Mouse (Mus musculus) embryonic facial prominence, embryonic 15.5 days (tissue): ENCODE measurements around the gene Thpo. TPM values are rescaled to one million over a fixed set of nuclear protein-coding genes. Genes with fewer than 3 reads are reported as not detected.

ENCODE experiments used
- ATAC-seq: fragments of 200-750 bp; cut with Nextera tagmentation; 2 replicates; pipeline ENCODE4 v1.8.0; 2017; ENCODE audit warnings: low read depth, moderate TSS enrichment; ENCODE audit not compliant: insufficient number of reproducible peaks, low FRiP score, low TSS enrichment
- H3K27ac ChIP-seq: fragments of 300-500 bp; sonication (generic); replicated peaks from 2 replicates; pipeline ENCODE4 v1.5.1; 2015; ENCODE audit warnings: mild to moderate bottlenecking, inconsistent platforms
- H3K27me3 ChIP-seq: fragments of 300-500 bp; sonication (generic); 2 replicates; pipeline ENCODE4 v1.6.1; 2015; ENCODE audit warnings: inconsistent platforms
- H3K36me3 ChIP-seq: fragments of 300-500 bp; sonication (generic); 2 replicates; pipeline ENCODE4 v1.6.1; 2015; ENCODE audit warnings: mild to moderate bottlenecking, inconsistent platforms
- H3K4me1 ChIP-seq: fragments of 300-500 bp; sonication (generic); 2 replicates; pipeline ENCODE4 v1.6.1; 2015; ENCODE audit warnings: inconsistent platforms
- H3K4me2 ChIP-seq: fragments of 300-500 bp; sonication (generic); replicated peaks from 2 replicates; pipeline ENCODE4 v1.6.1; 2015; ENCODE audit warnings: mild to moderate bottlenecking, inconsistent platforms
- H3K4me3 ChIP-seq: fragments of 300-500 bp; sonication (generic); replicated peaks from 2 replicates; pipeline ENCODE4 v1.5.1; 2015; ENCODE audit warnings: mild to moderate bottlenecking, inconsistent platforms
- H3K9ac ChIP-seq: fragments of 300-500 bp; sonication (generic); 2 replicates; pipeline ENCODE4 v1.6.1; 2015; ENCODE audit warnings: inconsistent platforms
- H3K9me3 ChIP-seq: fragments of 300-500 bp; sonication (generic); replicated peaks from 2 replicates; pipeline ENCODE4 v1.6.1; 2016; ENCODE audit warnings: inconsistent platforms
- WGBS: fragments of 180-500 bp; shearing (Covaris S2); methylation state at CpG from one replicate; pipeline ENCODE4 v1.1.7; 2015; 5-methylcytosine and 5-hydroxymethylcytosine counted together
- polyA plus RNA-seq: library from polyadenylated mRNA; unstranded; fragments of >200 nt; fragmentation: Nextera tagmentation; extraction: Ambion mirVana; gene quantifications from 2 replicates; pipeline ENCODE4 v1.2.1, GENCODE M21; 2015

The Thpo gene
- polyA plus RNA-seq, 1 experiment from 2014 or later: 1.6 TPM

DNA sequence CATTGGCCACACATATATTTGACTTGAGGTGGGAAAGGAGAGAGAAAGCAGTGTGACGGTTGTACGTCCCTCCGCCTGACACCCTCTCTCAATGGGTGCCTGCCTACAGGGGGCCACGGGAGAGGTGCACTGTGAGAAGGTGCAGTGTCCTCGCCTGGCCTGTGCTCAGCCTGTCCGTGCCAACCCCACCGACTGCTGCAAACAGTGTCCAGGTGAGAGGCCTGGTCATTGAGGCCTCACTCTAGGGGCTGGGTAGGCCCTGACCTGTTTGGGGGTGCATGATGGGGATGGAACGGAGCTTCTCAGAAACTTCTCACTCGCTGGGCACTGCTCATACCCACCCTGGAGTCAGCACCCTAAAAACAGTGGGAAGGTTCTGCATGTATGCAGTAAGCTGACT lies 5.5 kb upstream of the Thpo start:
- H3K9me3 ChIP-seq: no peaks in the 10 kb centered on the region
- 91% methylated on average over 9 of the region's 9 CpGs for WGBS
- no peaks in the 10 kb centered on the region for H3K4me1 ChIP-seq
- no peak overlapping the region for H3K9ac ChIP-seq
- H3K27me3 ChIP-seq: peaks cover 14% of the 10 kb centered on the region
- H3K27ac ChIP-seq: no peak overlapping the region
- H3K4me2 ChIP-seq: no peak overlapping the region
- no peak for ATAC-seq
- H3K4me3 ChIP-seq: no peak overlapping the region
- H3K36me3 ChIP-seq: 0 out of 2 replicates have a peak, but pooled peaks cover 6% of the 10 kb centered on the region

DNA sequence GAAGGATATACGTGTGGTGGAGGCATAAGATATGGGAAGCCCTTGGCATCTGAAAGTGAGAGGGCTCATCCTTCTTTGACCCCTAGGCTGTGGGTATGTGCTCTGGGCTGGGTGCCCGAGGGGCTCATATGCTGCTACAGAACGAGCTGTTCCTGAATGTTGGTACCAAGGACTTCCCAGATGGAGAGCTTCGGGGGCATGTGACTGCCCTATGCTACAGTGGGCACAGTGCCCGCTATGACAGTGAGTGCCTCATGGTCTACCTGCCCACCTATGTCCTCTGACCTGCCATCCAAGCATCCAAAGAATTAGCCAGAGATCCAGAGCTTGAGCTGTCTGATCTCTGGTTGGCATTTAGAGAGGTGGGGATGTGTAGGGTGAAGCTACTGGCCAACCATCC lies 2.5 kb upstream of the Thpo start:
- Histone ChIP-seq H3K9me3 (no peaks in the 10 kb centered on the region), H3K27ac (no peak overlapping the region), H3K36me3 (0 out of 2 replicates have a peak, but pooled peaks cover 6% of the 10 kb centered on the region), H3K4me1 (peaks cover 26% of the 10 kb centered on the region), H3K4me3 (no peak overlapping the region), H3K9ac (no peak overlapping the region), H3K27me3 (peaks cover 27% of the 10 kb centered on the region), H3K4me2 (no peak overlapping the region)
- ATAC-seq: no peak
- WGBS: 92% methylated on average over 5 of the region's 5 CpGs

DNA sequence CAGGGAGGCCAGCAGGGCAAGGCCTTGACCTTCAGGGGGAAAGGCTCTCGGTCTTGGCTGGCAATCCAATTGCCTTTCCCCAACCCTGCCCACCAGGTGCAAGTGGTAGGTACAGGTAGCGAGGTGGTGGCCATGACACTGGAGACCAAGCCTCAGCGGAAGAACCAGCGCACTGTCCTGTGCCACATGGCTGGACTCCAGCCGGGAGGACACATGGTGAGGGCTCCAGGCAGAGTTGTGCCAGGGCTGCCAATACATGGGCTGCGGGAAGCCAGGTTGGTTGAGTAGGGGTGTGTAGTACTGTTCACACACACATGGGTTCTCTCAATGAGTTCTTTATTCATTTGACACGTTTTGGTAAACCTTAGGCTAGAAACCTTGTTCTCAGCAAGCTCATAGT lies 1.9 kb upstream of the Thpo start:
- WGBS: 90% methylated on average over 7 of the region's 7 CpGs
- no peak overlapping the region for H3K4me3 ChIP-seq
- no peak overlapping the region for H3K9ac ChIP-seq
- H3K36me3 ChIP-seq: 0 out of 2 replicates have a peak, but pooled peaks cover 6% of the 10 kb centered on the region
- H3K4me2 ChIP-seq: no peak overlapping the region
- no peaks in the 10 kb centered on the region for H3K9me3 ChIP-seq
- H3K27ac ChIP-seq: no peak overlapping the region
- peaks cover 27% of the 10 kb centered on the region for H3K27me3 ChIP-seq
- peaks cover 28% of the 10 kb centered on the region for H3K4me1 ChIP-seq
- no peak for ATAC-seq

DNA sequence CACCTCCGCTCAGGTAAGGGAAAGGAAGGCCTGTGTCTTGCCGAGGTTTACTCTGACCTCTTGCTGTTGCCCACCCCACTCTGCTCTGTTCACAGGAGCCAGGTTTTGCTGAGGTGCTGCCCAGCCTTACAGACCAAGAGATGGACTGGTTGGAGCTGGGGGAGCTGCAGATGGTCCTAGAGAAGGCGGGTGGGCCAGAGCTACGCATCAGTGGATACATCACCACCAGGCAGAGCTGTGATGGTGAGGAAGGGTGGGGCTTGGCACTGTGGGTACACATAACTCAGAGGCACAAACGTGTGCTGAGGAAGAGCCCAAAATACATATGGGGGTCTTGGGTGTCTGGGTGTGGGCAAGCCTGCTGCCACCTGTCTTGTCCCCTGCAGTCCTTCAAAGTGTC lies 1.3 kb upstream of the Thpo start:
- peaks cover 27% of the 10 kb centered on the region for H3K27me3 ChIP-seq
- H3K9me3 ChIP-seq: no peaks in the 10 kb centered on the region
- H3K4me1 ChIP-seq: peaks cover 28% of the 10 kb centered on the region
- no peak overlapping the region for H3K27ac ChIP-seq
- no peak for ATAC-seq
- no peak overlapping the region for H3K4me2 ChIP-seq
- 0 out of 2 replicates have a peak, but pooled peaks cover 6% of the 10 kb centered on the region for H3K36me3 ChIP-seq
- 79% methylated on average over 5 of the region's 5 CpGs for WGBS
- H3K9ac ChIP-seq: no peak overlapping the region
- no peak overlapping the region for H3K4me3 ChIP-seq

DNA sequence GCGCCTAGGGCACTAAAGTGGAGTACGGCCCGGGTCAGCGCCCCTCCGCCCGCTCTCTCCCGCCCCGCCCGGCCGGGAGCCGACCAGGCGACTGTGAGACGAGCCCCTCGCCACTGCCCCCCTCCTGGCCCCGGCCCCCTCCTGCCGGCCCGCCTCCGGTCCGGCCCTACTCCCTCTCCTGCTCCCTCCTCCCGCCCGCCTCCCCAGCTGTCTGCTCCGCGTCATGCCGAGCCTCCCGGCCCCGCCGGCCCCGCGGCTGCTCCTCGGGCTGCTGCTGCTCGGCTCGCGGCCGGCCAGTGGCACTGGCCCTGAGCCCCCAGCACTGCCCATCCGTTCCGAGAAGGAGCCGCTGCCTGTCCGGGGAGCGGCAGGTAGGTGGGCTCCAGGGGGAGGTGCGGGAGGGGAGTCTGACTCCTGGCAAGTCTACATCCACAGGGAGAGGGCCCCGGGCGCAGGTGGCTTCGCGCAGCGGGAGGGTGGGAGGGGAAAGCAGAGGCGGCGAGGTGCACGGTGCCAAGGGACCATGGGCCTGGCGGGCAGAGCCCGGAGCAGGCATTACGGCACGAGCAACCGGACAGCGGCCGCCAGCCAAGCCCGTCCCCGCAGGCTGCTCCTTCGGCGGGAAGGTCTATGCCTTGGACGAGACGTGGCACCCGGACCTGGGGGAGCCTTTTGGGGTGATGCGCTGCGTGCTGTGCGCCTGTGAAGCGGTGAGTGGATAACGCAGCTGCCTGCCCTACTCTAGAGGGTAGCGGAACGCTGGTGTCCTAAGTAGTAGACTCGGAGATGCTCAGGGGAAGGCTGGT lies 1.2 kb downstream of the Thpo start, which contains the start of gene Chrd:
Gene Chrd, plus strand, starts transcription at position 203 of the 806 bp plus-strand sequence.
- H3K4me1 ChIP-seq: peaks cover 28% of the 10 kb centered on the region
- under 1% methylated on average over 67 of the region's 70 CpGs for WGBS
- no peaks in the 10 kb centered on the region for H3K9me3 ChIP-seq
- H3K27ac ChIP-seq: peak within 1 kb of the TSS; percentile 87
- peaks cover 27% of the 10 kb centered on the region for H3K27me3 ChIP-seq
- 0 out of 2 replicates have a peak, but pooled peaks cover 6% of the 10 kb centered on the region for H3K36me3 ChIP-seq
- peak; percentile 85 for ATAC-seq
- peak within 1 kb of the TSS; percentile 97 for H3K4me2 ChIP-seq
- H3K4me3 ChIP-seq: peak within 1 kb of the TSS; percentile 70
- peak within 1 kb of the TSS; percentile 63 for H3K9ac ChIP-seq

DNA sequence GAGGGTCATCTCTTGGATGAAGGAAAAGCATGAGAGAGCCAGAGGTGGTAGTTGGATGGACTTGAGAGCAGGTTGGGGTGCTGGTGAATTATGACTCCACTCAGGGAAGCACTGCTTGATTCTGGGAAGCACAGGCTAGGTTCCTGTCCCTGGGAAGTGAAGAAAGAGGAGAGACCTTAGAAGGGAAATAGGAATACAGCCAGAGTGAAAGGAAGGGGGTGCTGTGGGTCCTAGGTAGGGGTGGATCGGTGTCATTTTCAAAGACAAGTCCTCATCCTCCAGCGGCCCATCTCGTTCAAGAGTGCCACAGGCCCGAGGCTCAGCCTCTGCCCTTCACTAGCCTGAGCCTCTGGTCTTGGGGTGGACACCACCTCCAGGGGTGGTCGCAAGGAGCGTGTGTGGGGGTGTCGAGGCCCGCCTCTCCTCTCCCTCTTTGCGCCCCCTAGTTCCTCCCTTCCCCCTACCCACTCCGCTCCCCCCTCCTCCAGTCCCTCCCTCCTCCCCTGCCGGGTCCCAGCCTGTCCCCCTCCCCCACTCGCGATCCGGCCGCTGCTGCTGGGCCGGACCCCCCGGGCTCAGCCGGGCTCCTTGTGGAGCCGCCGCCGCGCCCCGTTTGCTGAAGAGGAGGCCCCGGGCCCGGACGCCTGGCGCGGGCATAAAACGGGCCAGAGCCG lies 1.9 kb downstream of the Thpo start:
- Histone ChIP-seq H3K4me2 (peak overlapping the region; percentile 97), H3K9me3 (no peaks in the 10 kb centered on the region), H3K27ac (peak overlapping the region; percentile 87), H3K9ac (peak overlapping the region; percentile 63), H3K36me3 (0 out of 2 replicates have a peak, but pooled peaks cover 6% of the 10 kb centered on the region), H3K4me3 (peak overlapping the region; percentile 70), H3K4me1 (peaks cover 28% of the 10 kb centered on the region), H3K27me3 (peaks cover 27% of the 10 kb centered on the region)
- WGBS: under 1% methylated on average over 29 of the region's 30 CpGs
- ATAC-seq: peak; percentile 29

DNA sequence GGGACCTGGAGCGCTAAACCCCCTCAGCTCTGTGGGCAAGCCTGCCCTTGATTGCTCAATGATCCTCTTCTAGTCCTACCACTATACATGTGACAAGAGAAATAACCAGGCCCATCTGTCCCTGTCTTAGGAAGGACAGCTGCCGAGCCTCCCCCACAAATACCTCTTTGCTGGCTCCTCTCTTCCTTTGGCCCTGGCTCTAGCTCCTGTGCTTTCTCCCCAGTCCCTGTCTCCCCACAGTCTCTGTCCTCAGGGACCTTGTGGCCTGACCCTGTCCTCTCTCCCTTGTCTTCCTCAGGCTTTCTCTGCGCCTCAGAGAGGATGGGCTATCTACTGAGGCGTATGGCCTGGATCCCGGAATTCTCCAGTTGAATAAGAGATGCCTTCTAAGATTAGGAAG lies 2.6 kb downstream of the Thpo start:
- 67% methylated on average over 5 of the region's 5 CpGs for WGBS
- ATAC-seq: no peak
- Histone ChIP-seq H3K36me3 (0 out of 2 replicates have a peak, but pooled peaks cover 1% of the 10 kb centered on the region), H3K9me3 (no peaks in the 10 kb centered on the region), H3K4me1 (peaks cover 28% of the 10 kb centered on the region), H3K9ac (no peak overlapping the region), H3K4me2 (0 out of 2 replicates have a peak overlapping the region, but pooled peaks have one; percentile 97), H3K27ac (no peak overlapping the region), H3K4me3 (no peak overlapping the region), H3K27me3 (peaks cover 27% of the 10 kb centered on the region)

DNA sequence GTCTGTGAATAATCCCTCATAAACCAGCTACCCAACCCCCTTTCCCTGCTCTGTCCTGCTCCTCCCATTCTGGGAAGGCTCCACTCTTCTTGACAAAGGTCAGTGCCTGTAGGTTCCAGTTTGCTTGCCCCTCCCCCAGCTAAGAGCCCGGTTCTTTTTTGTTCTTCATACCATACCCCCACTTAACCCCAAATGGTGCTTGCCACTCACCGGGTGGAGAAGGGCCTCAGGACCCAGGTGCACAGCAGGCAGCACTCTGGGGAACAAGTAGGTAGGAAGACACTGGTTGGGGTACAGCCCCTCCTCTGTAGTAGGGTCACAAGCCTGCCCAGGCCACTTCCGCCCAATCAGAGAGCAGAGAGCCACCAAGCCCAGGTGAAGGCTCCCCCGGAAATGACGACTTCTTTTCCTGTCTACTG lies 4.0 kb downstream of the Thpo start:
- Histone ChIP-seq H3K4me1 (peaks cover 28% of the 10 kb centered on the region), H3K9ac (no peak overlapping the region), H3K36me3 (no peaks in the 10 kb centered on the region), H3K27me3 (peaks cover 17% of the 10 kb centered on the region), H3K4me3 (no peak overlapping the region), H3K27ac (no peak overlapping the region), H3K4me2 (no peak overlapping the region), H3K9me3 (no peaks in the 10 kb centered on the region)
- ATAC-seq: no peak
- 41% methylated on average over 5 of the region's 5 CpGs for WGBS

DNA sequence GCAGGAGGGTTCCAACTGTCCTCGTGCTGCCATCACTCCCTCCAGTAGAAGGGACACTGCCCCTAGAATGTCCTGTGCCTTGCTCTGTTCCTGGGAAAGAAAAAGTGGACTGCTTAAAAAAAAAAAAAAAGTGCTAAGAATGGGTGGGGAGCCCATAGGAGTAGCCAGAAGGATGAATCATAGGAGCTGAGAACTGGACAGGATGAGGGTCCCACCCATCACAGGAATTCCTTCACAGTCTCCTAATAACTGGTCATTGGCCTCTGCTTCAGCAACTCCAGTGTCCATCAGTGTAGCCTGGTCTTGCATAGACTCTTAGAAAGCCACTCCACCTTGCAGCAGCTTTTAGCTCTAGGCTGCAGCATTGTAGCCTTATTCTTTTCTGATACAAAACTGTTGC lies 7.9 kb downstream of the Thpo start:
- Histone ChIP-seq H3K27me3 (no peaks in the 10 kb centered on the region), H3K4me1 (0 out of 2 replicates have a peak, but pooled peaks cover 4% of the 10 kb centered on the region), H3K27ac (no peak overlapping the region), H3K4me2 (no peak overlapping the region), H3K9me3 (no peaks in the 10 kb centered on the region), H3K4me3 (no peak overlapping the region), H3K36me3 (peaks cover 14% of the 10 kb centered on the region), H3K9ac (no peak overlapping the region)
- no peak for ATAC-seq
- WGBS: 54% methylated on average over 1 of the region's 1 CpGs

DNA sequence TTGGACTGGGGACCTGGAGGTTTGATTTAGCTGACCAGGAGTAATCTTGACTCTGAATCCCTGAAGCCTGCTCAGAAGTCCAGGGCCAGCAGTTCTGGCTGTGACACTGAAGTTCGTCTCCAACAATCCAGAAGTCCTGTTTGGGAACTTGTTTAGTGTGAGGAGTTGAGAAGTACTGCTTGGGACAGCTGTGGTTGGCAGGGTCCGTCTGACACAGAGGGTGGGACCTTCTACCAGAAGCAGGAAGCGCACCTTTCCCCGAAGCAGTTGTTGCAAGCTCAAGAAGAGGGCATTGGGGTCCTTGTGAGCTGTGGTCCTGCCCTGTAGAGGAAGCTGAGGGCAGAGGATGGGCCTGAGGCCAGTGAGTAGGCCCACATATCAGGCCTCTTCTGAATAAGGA lies 8.6 kb downstream of the Thpo start:
- 78% methylated on average over 4 of the region's 4 CpGs for WGBS
- ATAC-seq: no peak
- Histone ChIP-seq H3K9ac (no peak overlapping the region), H3K4me3 (no peak overlapping the region), H3K27ac (no peak overlapping the region), H3K9me3 (no peaks in the 10 kb centered on the region), H3K4me1 (0 out of 2 replicates have a peak, but pooled peaks cover 4% of the 10 kb centered on the region), H3K36me3 (peaks cover 16% of the 10 kb centered on the region), H3K27me3 (no peaks in the 10 kb centered on the region), H3K4me2 (no peak overlapping the region)

DNA sequence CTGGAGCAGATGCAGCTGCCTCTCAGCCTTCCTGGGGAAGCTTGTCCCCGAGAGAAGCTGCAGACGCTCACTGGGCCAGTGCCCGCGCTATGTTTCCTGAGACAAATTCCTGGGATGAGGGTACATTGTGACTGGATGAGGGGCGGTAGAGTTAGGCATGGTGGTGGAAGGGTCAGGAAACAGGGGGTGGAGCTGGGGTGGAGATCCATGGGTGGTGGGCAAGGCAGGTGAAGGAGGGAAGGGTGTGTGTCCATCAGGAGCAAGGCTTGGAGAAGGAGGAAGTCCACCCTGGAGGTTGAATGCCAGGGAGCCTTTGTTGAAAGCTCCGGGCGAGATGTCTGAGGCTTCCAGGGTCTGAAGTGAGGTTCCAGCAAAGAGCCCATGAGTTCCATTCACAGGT lies 9.0 kb downstream of the Thpo start:
- H3K9me3 ChIP-seq: no peaks in the 10 kb centered on the region
- H3K27me3 ChIP-seq: no peaks in the 10 kb centered on the region
- H3K9ac ChIP-seq: no peak overlapping the region
- H3K4me2 ChIP-seq: no peak overlapping the region
- 72% methylated on average over 7 of the region's 7 CpGs for WGBS
- H3K4me1 ChIP-seq: 0 out of 2 replicates have a peak, but pooled peaks cover 4% of the 10 kb centered on the region
- no peak overlapping the region for H3K27ac ChIP-seq
- no peak for ATAC-seq
- peaks cover 16% of the 10 kb centered on the region for H3K36me3 ChIP-seq
- H3K4me3 ChIP-seq: no peak overlapping the region
